Mouse (Mus musculus): Measurements from ENCODE around the gene Aagab. TPM values are rescaled to one million over a fixed set of nuclear protein-coding genes. Genes with fewer than 3 reads are reported as not detected.

The Aagab gene
- polyA plus RNA-seq, 1 experiment from 2014 or later = 32.5 TPM

GRCm38 (mm10) chr9:63571895-63572294 lies 30.6 kb upstream of the Aagab start:
- 26% methylated on average over 6 of the region's 6 CpGs for WGBS

GRCm38 (mm10) chr9:63572874-63573273 lies 29.6 kb upstream of the Aagab start:
- H3K27ac ChIP-seq (ENCODE audit: low read length) = no peak overlapping the region
- no peak for ATAC-seq (replicated peaks; ENCODE audit: extremely low read depth, insufficient read depth, low FRiP score)
- H3K9ac ChIP-seq (ENCODE audit: low read length) = no peak overlapping the region
- H3K27me3 ChIP-seq (ENCODE audit: control insufficient read depth, insufficient read depth, low read length) = peaks cover 2% of the 10 kb centered on the region; the same call in 1 of the 2 replicates
- H3K36me3 ChIP-seq (ENCODE audit: control insufficient read depth, insufficient read depth) = no peaks in the 10 kb centered on the region
- 74% methylated on average over 7 of the region's 7 CpGs for WGBS
- no peak overlapping the region for H3K4me2 ChIP-seq (ENCODE audit: low read depth, low read length)
- no peak overlapping the region for H3K4me3 ChIP-seq (ENCODE audit: low read length)
- H3K4me1 ChIP-seq (ENCODE audit: control insufficient read depth, insufficient read depth, low read length) = peaks cover 15% of the 10 kb centered on the region
- H3K9me3 ChIP-seq (replicated peaks; ENCODE audit: control insufficient read depth, low read length) = no peaks in the 10 kb centered on the region

More at GRCm38 (mm10) chr9:63571895-63572294, 30.6 kb upstream of the Aagab start:
- H3K9ac ChIP-seq (ENCODE audit: low read length) = no peak overlapping the region
- H3K4me1 ChIP-seq (ENCODE audit: control insufficient read depth, insufficient read depth, low read length) = peaks cover 15% of the 10 kb centered on the region
- H3K9me3 ChIP-seq (replicated peaks; ENCODE audit: control insufficient read depth, low read length) = no peaks in the 10 kb centered on the region
- no peak overlapping the region for H3K4me3 ChIP-seq (ENCODE audit: low read length)
- peaks cover 2% of the 10 kb centered on the region; the same call in 1 of the 2 replicates for H3K27me3 ChIP-seq (ENCODE audit: control insufficient read depth, insufficient read depth, low read length)
- H3K4me2 ChIP-seq (ENCODE audit: low read depth, low read length) = no peak overlapping the region; the same call in 1 of the 2 replicates
- no peak; the same call in 1 of the 2 replicates for ATAC-seq (replicated peaks; ENCODE audit: extremely low read depth, insufficient read depth, low FRiP score)
- no peaks in the 10 kb centered on the region for H3K36me3 ChIP-seq (ENCODE audit: control insufficient read depth, insufficient read depth)
- no peak overlapping the region for H3K27ac ChIP-seq (ENCODE audit: low read length)

GRCm38 (mm10) chr9:63577469-63577868 lies 25.0 kb upstream of the Aagab start:
- Histone ChIP-seq H3K4me3 (ENCODE audit: low read length) (no peak overlapping the region), H3K27me3 (ENCODE audit: control insufficient read depth, insufficient read depth, low read length) (peaks cover 2% of the 10 kb centered on the region; the same call in 1 of the 2 replicates), H3K9ac (ENCODE audit: low read length) (no peak overlapping the region), H3K9me3 (replicated peaks; ENCODE audit: control insufficient read depth, low read length) (no peaks in the 10 kb centered on the region), H3K4me1 (ENCODE audit: control insufficient read depth, insufficient read depth, low read length) (peaks cover 5% of the 10 kb centered on the region), H3K4me2 (ENCODE audit: low read depth, low read length) (no peak overlapping the region), H3K36me3 (ENCODE audit: control insufficient read depth, insufficient read depth) (no peaks in the 10 kb centered on the region), H3K27ac (ENCODE audit: low read length) (no peak overlapping the region)
- WGBS = 81% methylated on average over 3 of the region's 3 CpGs
- no peak for ATAC-seq (replicated peaks; ENCODE audit: extremely low read depth, insufficient read depth, low FRiP score)

- no peaks in the 10 kb centered on the region for H3K36me3 ChIP-seq (ENCODE audit: control insufficient read depth, insufficient read depth)
- no peak overlapping the region for H3K27ac ChIP-seq (ENCODE audit: low read length)
Observed at GRCm38 (mm10) chr9:63579644-63580043, 22.8 kb upstream of the Aagab start.

GRCm38 (mm10) chr9:63580046-63580445 lies 22.4 kb upstream of the Aagab start:
- H3K27me3 ChIP-seq (ENCODE audit: control insufficient read depth, insufficient read depth, low read length) = no peaks in the 10 kb centered on the region
- no peak overlapping the region for H3K4me3 ChIP-seq (ENCODE audit: low read length)
- no peaks in the 10 kb centered on the region for H3K36me3 ChIP-seq (ENCODE audit: control insufficient read depth, insufficient read depth)
- no peak overlapping the region for H3K9ac ChIP-seq (ENCODE audit: low read length)
- ATAC-seq (replicated peaks; ENCODE audit: extremely low read depth, insufficient read depth, low FRiP score) = no peak
- H3K4me2 ChIP-seq (ENCODE audit: low read depth, low read length) = no peak overlapping the region
- no peak overlapping the region for H3K27ac ChIP-seq (ENCODE audit: low read length)
- H3K4me1 ChIP-seq (ENCODE audit: control insufficient read depth, insufficient read depth, low read length) = peaks cover 5% of the 10 kb centered on the region
- H3K9me3 ChIP-seq (replicated peaks; ENCODE audit: control insufficient read depth, low read length) = no peaks in the 10 kb centered on the region
- 73% methylated on average over 2 of the region's 2 CpGs for WGBS

More at GRCm38 (mm10) chr9:63579644-63580043, 22.8 kb upstream of the Aagab start:
- Histone ChIP-seq H3K9ac (ENCODE audit: low read length) (no peak overlapping the region), H3K4me3 (ENCODE audit: low read length) (no peak overlapping the region), H3K4me2 (ENCODE audit: low read depth, low read length) (no peak overlapping the region), H3K27me3 (ENCODE audit: control insufficient read depth, insufficient read depth, low read length) (no peaks in the 10 kb centered on the region), H3K4me1 (ENCODE audit: control insufficient read depth, insufficient read depth, low read length) (peaks cover 5% of the 10 kb centered on the region), H3K9me3 (replicated peaks; ENCODE audit: control insufficient read depth, low read length) (no peaks in the 10 kb centered on the region)
- WGBS = 87% methylated on average over 5 of the region's 5 CpGs
- ATAC-seq (replicated peaks; ENCODE audit: extremely low read depth, insufficient read depth, low FRiP score) = no peak

GRCm38 (mm10) chr9:63581778-63582177 lies 20.7 kb upstream of the Aagab start:
- no peaks in the 10 kb centered on the region; the same call in 1 of the 2 replicates for H3K9me3 ChIP-seq (replicated peaks; ENCODE audit: control insufficient read depth, low read length)
- no peak overlapping the region for H3K27ac ChIP-seq (ENCODE audit: low read length)
- no peaks in the 10 kb centered on the region for H3K36me3 ChIP-seq (ENCODE audit: control insufficient read depth, insufficient read depth)
- WGBS = 47% methylated on average over 4 of the region's 4 CpGs
- ATAC-seq (replicated peaks; ENCODE audit: extremely low read depth, insufficient read depth, low FRiP score) = no peak
- no peak overlapping the region for H3K4me3 ChIP-seq (ENCODE audit: low read length)
- H3K4me1 ChIP-seq (ENCODE audit: control insufficient read depth, insufficient read depth, low read length) = peaks cover 5% of the 10 kb centered on the region
- H3K27me3 ChIP-seq (ENCODE audit: control insufficient read depth, insufficient read depth, low read length) = no peaks in the 10 kb centered on the region
- no peak overlapping the region for H3K9ac ChIP-seq (ENCODE audit: low read length)
- H3K4me2 ChIP-seq (ENCODE audit: low read depth, low read length) = no peak overlapping the region

GRCm38 (mm10) chr9:63585251-63585650 lies 17.2 kb upstream of the Aagab start:
- 86% methylated on average over 6 of the region's 6 CpGs for WGBS
- H3K27ac ChIP-seq (ENCODE audit: low read length) = no peak overlapping the region
- ATAC-seq (replicated peaks; ENCODE audit: extremely low read depth, insufficient read depth, low FRiP score) = no peak
- no peaks in the 10 kb centered on the region; the same call in 1 of the 2 replicates for H3K9me3 ChIP-seq (replicated peaks; ENCODE audit: control insufficient read depth, low read length)
- no peak overlapping the region for H3K9ac ChIP-seq (ENCODE audit: low read length)
- peaks cover 5% of the 10 kb centered on the region for H3K4me1 ChIP-seq (ENCODE audit: control insufficient read depth, insufficient read depth, low read length)
- H3K36me3 ChIP-seq (ENCODE audit: control insufficient read depth, insufficient read depth) = no peaks in the 10 kb centered on the region
- H3K27me3 ChIP-seq (ENCODE audit: control insufficient read depth, insufficient read depth, low read length) = no peaks in the 10 kb centered on the region
- no peak overlapping the region for H3K4me3 ChIP-seq (ENCODE audit: low read length)
- H3K4me2 ChIP-seq (ENCODE audit: low read depth, low read length) = no peak overlapping the region

GRCm38 (mm10) chr9:63589209-63589608 lies 13.3 kb upstream of the Aagab start:
- Histone ChIP-seq H3K4me1 (ENCODE audit: control insufficient read depth, insufficient read depth, low read length) (no peaks in the 10 kb centered on the region), H3K4me2 (ENCODE audit: low read depth, low read length) (no peak overlapping the region), H3K27ac (ENCODE audit: low read length) (no peak overlapping the region), H3K9me3 (replicated peaks; ENCODE audit: control insufficient read depth, low read length) (no peaks in the 10 kb centered on the region; the same call in 1 of the 2 replicates), H3K36me3 (ENCODE audit: control insufficient read depth, insufficient read depth) (no peaks in the 10 kb centered on the region), H3K9ac (ENCODE audit: low read length) (no peak overlapping the region), H3K4me3 (ENCODE audit: low read length) (no peak overlapping the region), H3K27me3 (ENCODE audit: control insufficient read depth, insufficient read depth, low read length) (no peaks in the 10 kb centered on the region)
- WGBS = 70% methylated on average over 6 of the region's 6 CpGs
- no peak for ATAC-seq (replicated peaks; ENCODE audit: extremely low read depth, insufficient read depth, low FRiP score)

- no peaks in the 10 kb centered on the region for H3K4me1 ChIP-seq (ENCODE audit: control insufficient read depth, insufficient read depth, low read length)
- WGBS = 91% methylated on average over 4 of the region's 4 CpGs
- no peak for ATAC-seq (replicated peaks; ENCODE audit: extremely low read depth, insufficient read depth, low FRiP score)
- H3K9ac ChIP-seq (ENCODE audit: low read length) = no peak overlapping the region
- H3K27ac ChIP-seq (ENCODE audit: low read length) = no peak overlapping the region
- no peaks in the 10 kb centered on the region for H3K27me3 ChIP-seq (ENCODE audit: control insufficient read depth, insufficient read depth, low read length)
- H3K4me3 ChIP-seq (ENCODE audit: low read length) = no peak overlapping the region
- H3K36me3 ChIP-seq (ENCODE audit: control insufficient read depth, insufficient read depth) = no peaks in the 10 kb centered on the region
- no peak overlapping the region for H3K4me2 ChIP-seq (ENCODE audit: low read depth, low read length)
- no peaks in the 10 kb centered on the region; the same call in 1 of the 2 replicates for H3K9me3 ChIP-seq (replicated peaks; ENCODE audit: control insufficient read depth, low read length)
Observed at GRCm38 (mm10) chr9:63590592-63590991, 11.9 kb upstream of the Aagab start.
